Mouse (Mus musculus): Measurements from ENCODE around the gene Vpreb3.

Gene Vpreb3

DNA sequence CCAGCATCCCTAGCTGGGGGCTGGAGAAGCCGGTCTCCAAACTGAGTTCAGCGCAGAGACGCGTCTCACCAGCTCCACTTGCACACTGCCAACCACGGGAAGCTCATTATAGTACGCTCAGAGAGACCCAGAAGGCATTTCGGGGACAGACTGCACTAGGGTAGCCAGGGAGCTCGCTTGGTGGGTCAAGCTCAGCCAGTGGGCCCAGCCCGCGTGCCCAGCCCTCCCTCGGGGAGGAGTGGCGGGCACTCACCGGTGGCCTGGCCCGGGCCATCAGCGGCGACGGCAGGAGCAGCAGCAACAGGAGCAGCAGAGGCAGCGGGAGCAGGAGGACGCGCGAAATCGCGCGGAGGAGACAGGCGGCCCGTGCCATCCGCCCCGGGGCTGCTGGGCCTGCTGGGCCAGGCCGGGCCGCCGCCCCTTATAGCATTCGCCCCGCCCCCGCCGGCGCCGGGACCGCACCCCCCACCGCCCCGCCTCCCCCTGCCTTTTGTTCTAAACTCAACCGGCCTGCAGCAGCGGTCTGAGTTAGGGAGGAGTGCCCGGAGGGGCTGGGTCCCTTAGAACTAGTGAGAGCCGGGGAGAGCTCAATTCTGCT, 10.7 kb upstream of the Vpreb3 start:
- in situ Hi-C loops (cut with MboI, MseI), result no loop called here

DNA sequence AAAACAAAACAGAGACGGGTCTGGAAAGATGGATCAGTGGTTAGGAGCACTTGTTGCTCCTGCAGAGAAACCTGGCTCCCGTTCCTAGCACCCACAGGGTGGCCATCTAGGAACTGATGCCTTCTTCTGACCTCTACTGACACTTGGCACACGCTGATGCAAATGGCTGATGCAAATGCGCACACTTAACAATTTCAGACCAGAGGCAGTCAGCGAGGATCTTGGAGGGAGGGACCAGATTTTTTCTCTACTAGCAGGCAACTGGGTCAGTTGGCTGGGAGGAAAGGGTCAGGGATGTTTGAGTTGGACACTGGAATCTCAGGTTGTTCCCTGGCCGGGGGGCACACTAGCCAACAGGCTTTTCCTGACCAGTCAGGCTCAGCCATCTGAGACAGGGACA, 10.0 kb upstream of the Vpreb3 start, which contains the start of gene Chchd10:
Gene Chchd10, plus strand, starts transcription at position 240 of the 400 bp plus-strand sequence.
- in situ Hi-C loops (cut with MboI, MseI), result no loop called here

DNA sequence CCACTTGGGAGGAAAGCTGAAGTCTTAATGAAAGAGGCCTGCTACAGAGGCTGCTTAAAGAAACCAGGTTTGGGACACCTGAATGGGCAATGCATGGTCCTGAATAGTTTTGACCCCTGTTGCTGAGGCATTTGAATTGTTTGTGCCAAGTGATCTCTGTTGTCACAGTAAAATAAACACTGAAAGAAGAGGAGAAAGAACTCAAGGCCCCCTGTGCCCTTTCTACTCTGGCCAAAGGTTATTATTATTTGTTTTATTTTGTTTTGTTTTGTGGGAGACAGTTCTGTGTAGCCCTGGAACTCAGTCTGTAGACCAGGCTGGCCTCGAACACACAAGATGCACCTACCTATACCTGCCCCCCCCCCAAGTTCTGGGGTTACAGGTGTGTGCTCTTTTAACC, 7.9 kb upstream of the Vpreb3 start:
- in situ Hi-C loops (cut with MboI, MseI), result no loop called here

DNA sequence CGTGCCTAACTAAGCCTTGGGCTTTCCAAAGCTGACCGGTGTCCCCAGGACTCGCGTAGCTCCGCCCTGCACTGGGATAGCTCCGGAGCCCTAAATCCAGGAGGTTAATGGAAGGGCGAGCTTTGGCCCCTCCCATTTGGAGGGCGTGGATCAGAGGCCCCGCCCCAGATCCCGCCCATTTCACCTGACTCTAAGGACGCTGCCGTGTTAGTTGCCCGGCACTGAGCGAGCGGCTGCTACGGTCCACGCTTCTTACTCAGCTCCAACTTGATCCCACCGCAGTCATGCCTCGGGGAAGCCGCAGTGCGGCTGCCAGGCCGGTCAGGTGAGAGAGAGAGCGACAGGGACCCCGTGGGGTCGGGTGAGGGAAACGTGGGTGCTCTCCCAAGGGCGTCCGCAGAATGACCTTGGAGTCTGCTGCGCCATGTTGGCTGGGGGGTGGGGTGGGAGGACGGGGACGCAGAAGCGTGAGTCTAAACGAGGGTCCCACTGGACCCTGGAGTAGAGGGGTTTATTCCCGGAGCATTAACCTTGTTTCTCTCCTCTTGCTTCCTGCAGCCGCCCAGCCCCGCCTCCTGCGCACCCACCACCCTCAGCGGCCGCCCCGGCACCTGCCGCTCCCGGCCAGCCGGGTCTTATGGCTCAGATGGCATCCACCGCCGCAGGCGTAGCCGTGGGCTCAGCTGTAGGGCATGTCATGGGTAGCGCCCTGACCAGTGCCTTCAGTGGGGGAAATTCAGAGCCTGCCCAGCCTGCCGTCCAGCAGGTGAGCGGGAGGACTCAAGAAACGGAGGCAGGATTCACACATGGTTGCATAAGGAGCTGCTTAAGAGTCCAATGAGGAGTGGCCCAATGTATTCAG, 6.9 kb upstream of the Vpreb3 start, which contains the start of gene Mmp11:
Gene Mmp11, minus strand, starts transcription at position 817 of the 862 bp plus-strand sequence.
- in situ Hi-C loops (cut with MboI, MseI), result no loop called here

DNA sequence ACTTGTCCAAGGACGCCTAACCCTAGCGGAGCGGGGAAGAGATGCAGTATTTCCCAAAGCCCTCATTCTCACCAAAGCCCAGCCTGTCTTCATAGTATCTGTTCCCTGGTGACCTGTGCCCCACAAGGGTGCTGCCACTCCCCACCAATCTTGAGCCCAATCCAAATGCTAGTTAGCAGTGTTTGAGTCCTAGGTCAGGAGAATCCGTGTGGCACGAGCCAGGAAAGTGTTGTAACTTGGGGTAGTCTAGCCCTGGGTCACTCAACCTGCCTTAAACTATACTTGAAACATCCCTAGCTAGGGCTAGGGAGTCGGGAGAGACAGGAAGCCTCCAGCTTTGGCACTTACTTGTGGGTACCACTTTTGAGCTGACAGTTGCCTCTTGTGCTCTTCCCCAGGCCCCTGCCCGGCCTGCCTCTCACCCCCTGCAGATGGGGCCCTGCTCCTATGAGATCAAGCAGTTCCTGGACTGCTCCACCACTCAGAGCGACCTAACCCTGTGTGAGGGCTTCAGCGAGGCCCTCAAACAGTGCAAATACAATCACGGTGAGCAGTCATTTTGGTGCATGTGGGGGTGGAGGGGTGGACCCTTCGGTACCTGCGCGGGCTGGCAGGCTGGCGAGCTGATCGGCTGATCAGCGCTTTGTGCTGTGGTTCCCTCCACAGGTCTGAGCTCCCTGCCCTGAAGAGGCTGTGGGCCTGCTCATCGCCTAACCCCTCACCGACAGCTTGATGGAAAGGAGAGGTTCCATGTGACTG, 5.8 kb upstream of the Vpreb3 start:
- in situ Hi-C loops (cut with MboI, MseI), result no loop called here

DNA sequence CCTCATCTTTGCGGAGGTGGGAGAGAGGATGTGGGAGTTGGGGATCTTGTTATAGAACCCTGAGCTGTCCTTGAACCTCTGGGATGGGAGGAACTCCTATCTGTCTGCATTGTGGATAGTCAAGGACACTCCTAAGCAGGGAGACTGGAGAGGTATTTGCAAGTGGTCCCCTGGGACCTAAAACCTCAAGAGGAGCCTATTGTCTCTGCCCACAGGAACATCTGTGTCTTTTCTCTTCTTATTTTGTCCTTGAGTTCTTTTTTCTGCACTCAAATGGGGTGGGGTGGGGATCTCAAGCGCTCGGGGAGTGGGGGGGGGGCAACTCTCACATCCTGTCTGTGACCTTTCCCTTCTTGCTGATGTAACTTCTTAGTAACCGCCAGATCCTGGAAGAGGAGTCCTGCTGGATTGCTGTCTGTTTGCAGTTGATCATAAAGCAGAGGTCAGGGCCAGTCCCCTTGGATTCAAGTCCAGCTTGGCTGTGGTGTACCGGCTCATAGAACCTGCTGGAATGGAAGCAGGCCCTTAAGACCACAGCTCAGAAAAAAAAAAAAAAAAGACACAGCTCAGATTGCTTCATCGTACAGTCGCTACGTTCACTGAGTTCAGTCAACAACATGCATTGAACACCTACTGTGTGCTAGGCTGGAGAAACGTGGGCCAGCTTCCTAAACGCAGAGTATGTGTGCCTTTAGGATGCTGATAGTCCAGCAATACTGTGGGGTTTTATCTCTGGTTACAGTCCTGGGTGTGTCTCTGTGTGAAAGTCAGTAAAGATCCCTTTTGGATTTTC, 4.8 kb upstream of the Vpreb3 start:
- in situ Hi-C loops (cut with MboI, MseI), result no loop called here

DNA sequence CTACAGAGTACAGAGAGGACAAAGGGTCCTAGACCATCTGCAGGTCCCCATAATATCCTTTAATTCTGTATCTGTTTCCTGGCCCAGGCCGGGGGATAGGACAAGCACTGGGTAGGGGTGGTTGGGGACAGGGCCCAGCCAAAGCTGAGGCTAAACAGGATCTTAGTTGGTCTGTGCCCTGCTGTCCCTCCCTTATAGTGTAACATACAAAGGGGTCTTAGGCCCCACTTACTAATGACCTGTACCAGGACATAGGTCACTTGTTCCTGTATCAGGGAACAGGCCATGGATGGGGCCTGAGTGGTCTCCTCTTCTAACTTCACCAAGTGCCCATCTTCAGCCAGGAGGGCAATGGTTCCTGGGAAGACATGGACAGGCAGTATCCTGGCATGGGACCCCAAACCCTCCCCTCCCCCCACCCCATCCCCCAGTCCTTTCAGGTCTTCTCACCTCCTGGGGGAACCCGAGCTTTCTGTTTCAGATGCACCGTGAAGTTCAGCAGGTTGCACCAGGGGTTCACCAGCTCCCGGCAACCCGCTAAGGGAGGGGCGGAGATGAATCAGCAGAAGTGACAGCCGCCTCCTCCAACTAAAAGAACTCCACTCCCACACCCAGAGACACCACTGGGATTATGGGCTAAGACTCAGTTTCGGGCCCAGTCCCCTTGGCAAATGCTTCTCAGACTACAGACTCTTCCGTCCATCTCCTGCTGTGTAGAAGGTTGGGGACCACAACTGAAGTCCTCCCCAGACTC, 3.2 kb upstream of the Vpreb3 start:
- in situ Hi-C loops (cut with MboI, MseI), result no loop called here

DNA sequence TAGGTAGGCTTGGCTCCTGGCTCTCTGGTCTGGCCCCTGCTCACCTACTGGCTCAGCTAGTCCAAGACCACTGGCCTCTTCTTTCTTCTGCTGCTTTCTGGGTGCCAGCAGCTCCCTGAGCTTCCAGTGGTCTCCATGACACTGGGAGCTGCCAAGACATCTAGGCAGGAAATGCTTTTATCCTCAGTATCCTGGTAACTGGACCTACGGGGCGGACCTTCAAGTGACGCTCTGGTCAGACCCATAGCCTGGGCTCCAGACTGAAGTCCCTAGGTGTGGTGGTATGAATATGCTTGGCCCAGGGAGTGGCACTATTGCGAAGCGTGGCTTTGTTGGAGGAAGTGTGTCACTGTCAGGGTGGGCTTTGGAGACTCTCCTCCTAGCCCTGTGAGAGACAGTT, 2.3 kb upstream of the Vpreb3 start, which contains the start of gene Gm867:
Gene Gm867, minus strand, starts transcription at position 153 of the 400 bp plus-strand sequence.
- in situ Hi-C loops (cut with MboI, MseI), result no loop called here

DNA sequence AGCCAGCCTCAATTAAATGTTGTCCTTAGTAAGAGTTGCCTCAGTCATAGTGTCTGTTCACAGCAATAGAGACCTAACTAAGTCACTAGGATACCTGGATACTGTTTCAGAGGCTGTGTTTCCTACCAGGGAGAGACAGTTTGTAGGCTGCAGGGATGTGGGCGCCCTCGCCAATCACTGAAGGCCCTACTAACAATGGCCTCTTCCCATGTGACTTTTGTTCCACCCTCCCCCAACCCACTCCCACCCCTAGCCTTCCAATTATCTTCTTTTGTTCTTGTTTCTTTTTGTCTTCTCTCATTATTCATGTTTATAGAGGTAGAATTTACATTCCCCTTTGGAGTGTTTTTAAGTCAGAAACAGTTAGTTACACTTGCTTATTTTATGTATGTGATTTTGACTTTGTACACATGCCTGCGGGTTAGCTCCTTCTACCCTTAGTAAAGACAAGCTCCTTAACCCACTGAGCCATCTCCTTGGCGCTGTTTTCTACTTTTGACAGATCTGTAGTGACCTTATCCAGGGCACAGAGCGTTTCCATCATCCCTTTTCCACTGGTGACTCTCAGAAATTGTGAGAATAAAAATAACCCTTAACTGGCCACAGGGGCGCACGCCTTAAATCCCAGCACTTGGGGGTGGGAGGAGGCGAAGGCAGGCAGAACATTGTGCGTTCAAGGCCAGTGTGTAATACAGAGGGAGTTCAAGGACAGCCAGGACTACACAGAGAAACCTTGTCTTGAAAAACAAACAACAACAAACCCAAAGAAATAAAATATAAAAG, 1.6 kb upstream of the Vpreb3 start:
- in situ Hi-C loops (cut with MboI, MseI), result no loop called here

DNA sequence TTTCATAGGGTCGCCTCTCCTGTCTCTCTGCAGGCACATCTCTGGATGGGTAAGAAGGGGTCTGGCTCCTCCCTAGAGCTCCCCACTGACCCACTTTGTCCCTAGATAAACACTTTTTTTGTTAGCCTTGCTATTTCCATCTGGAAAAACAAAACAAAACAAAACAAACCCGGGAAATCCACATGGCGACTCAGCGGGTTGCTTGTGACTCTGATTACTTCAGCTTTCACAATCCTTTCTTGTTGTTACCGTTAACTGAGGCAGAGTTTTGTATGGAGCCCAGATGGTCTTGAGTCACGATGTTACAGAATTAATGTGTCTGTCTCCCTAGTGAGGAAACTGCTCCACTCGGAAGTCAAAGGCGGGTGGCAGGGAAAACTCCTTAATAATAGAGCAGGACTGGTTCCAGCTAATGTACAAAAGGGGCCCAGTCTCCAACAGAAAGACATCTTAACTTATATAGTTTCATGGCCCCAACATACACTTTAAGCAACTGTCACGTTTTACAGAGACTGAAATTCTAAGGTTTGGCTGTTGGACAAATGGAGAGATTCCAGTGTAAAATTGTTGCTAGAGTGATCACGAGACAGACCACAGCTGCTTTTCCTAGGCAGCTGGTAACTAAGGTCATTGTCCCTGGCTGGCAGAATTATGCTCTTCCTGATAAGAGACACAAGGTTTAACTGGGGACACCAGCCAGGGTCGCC, 1.4 kb downstream of the Vpreb3 start:
- in situ Hi-C loops (cut with MboI, MseI), result no loop called here

DNA sequence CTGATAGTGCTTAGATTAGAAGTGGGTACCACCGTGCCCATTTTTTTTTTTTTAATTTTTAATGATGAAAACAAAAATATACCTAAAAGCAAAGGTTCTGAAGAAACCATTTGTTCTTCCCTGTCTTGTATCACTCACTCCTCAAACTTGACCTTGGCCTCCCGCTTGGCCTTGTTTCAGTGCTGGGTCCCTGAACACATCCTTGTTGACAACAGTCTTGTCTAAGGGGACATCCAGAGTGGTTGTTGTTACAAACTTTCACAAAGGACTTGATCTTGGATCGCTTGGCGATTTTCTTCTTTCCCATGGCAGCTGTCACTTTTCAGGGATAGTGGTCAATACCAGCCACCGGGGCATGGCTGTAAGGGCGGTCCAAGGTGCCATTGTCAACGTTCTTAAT, 2.4 kb downstream of the Vpreb3 start:
- in situ Hi-C loops (cut with MboI, MseI), result loop anchor here (5.0 kb wide), 2 partner anchors 198 to 353 kb away; no protein-coding TSS in a partner anchor

DNA sequence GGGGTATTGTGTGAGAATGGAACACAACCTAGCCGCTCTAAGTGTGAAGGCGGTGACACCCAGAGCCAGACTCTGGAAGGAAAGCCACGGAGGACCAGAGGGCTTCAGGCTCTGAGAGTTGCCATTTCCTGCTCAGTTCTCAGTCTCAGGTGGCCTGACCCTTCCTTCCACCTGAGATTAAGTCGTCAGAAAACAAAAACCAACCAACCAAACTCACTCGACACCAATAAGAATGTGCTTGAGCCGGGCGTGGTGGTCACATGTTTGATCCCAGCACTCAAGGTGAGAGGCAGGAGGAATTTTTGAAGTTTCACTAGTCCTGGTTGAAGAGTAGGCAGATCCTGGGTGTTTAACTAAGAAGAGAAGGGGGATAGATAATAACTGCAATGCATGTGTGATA, 3.0 kb downstream of the Vpreb3 start:
- in situ Hi-C loops (cut with MboI, MseI), result loop anchor here (5.0 kb wide), 2 partner anchors 199 to 354 kb away; no protein-coding TSS in a partner anchor

DNA sequence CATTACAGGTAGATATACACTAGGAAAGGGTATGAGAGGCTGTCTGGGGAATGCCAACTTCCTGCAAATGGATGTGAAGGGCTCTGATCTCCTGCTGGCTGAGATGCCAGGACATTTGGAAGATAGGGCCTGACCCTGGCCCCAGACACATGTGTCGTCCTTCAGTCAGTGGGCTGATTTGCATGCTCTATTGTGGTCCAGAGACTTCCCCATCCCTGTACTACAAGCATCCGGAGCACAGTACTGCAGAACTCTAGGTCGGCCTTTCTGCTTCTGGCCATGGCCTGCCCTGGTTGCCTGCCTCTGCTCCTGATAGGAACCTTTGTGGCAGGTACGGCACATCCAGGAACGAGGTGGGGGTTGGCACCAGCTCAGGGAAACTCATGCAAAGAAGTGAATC, 5.2 kb downstream of the Vpreb3 start:
- in situ Hi-C loops (cut with MboI, MseI), result loop anchor here (5.0 kb wide), 2 partner anchors 201 to 356 kb away; no protein-coding TSS in a partner anchor

DNA sequence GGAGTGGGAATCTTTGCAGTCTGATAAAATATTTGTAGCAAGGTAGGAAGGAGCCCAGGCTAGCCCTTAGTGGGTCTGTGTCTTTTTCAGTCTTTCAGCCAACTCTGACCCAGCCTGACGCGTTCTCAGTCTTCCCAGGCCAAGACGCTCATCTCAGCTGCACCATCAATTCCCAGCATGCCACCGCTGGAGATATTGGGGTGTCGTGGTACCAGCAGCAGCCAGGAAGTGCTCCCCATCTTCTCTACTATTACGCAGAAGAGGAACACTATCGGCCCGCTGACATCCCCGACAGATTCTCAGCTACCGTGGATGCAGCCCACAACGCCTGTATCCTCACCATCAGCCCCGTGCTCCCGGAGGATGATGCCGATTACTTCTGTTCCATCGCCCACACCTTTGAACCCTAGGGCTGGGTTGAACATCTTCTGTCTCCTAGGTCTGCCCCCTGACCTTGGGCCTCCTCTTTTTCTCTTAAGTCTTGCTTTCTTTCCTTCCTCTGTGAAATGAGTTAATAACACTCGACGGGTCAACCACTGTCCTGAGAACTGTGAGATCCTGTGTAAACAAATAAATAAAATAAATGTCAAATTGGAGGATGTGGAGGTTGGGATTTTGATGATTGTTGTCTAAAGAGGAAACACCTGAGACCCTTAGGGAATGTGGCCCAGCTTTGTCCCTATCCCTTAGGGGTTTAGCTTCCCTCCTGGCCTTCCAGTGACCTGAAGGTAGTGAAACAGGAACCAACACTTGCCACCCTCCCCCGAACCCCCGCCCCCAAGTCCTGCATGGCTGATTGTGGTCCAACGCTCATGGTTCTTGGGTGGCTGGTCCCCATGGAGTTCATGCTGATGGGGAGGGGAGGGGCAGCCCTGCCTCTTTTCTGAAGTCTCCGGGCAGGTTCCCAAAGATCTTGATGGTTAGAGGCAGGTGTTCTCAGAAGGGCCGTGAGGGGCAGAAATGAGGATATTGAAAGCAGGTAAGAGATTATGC, 6.5 kb downstream of the Vpreb3 start:
- in situ Hi-C loops (cut with MboI, MseI), result loop anchor here (5.0 kb wide), 3 partner anchors 62 to 357 kb away; no protein-coding TSS in a partner anchor

DNA sequence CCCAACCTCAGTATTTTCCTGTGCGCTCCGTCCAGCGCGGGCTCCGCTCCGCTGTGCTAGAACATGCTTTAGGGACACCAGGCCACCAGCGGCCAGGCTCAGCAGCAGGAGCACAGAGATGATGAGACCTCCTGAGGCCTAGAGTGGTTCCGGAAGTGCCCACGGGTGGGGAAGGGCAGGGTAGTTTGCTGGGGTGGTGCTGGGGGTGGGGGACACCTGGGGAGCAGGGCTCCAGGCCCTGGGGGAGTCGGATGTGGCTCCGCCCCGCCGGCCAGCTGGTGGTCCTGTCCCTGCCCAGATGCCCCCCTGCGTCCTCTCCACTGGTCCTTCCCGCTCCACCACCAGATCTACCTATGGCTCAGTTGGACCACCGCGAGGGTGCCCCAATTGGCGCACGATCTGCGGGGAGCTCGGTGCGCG, 7.9 kb downstream of the Vpreb3 start:
- in situ Hi-C loops (cut with MboI, MseI), result loop anchor here (5.0 kb wide), 1 partner anchor 64 kb away; no protein-coding TSS in a partner anchor

DNA sequence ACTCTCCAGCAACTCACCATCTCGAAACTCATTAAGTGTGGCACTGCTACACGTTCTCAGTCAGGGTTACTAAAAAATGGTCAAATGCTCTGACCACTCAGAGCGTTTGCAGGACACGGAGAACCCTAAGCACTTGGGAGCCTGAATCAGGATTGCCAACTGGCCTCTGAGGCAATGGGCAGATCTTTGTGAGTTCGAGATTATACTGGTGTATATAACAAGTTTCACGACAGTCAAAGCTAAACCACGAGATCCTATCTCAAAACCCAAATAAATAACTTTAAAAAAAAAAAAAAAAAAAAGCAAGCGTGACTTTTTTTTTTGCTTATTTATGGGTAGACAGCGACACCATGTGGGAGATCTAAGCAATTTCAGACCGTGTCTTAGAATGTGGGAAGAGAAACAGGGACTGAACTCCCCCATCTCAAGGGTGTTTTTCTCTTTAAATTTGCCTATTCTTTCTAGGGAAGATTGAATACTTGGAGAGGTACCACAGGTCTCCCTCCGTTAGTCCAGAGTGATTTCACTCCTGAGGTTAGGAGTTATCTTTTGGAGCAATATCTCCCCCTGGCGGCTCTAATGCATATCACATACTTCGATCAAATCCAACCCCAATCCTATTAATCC, 8.7 kb downstream of the Vpreb3 start:
- in situ Hi-C loops (cut with MboI, MseI), result loop anchor here (5.0 kb wide), 1 partner anchor 64 kb away; no protein-coding TSS in a partner anchor

DNA sequence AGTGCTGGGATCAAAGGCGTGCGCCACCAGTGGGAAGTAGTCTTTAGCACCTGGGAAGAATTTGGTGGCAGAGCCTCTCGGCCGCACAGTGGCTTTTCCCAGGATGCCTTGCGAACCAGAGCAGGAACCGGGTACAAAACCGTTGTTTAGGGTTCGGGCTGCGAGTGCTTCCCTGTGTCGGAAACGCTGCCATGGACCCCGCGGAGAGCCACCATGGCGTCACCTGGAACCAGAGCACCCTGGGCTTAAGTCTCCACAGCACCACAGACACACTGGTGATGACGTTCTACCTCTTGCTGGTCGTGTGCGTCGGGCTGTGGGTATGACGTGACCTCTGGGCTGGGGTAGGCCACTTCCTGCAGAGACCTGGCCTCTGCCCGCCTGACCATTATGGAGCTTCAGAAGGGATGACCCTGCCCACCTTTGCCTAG, 11.5 kb downstream of the Vpreb3 start, which contains the start of gene Gm5134:
Gene Gm5134, plus strand, starts transcription at position 134 of the 431 bp plus-strand sequence.
- in situ Hi-C loops (cut with MboI, MseI), result loop anchor here (5.0 kb wide), 1 partner anchor 67 kb away; no protein-coding TSS in a partner anchor

All from regulatory T cell (primary cell).